Mouse (Mus musculus): ENCODE results near the gene Tiam1. TPM values are rescaled to one million over a fixed set of nuclear protein-coding genes. Genes with fewer than 3 reads are reported as not detected.

Tiam1 gene
- polyA plus RNA-seq, 2 experiments = 1.6 to 4.2 TPM

GRCm38 (mm10) chr16:89747864-89748263 is 395.7 kb downstream of the Tiam1 start:
- Histone ChIP-seq H3K4me1 (replicated peaks; ENCODE audit: control insufficient read depth in 2 of 2, insufficient read depth in 2 of 2, low read length in 1 of 2) (no peaks in the 10 kb centered on the region), H3K4me2 (ENCODE audit: low read depth) (no peak overlapping the region), H3K9ac (replicated peaks) (no peak overlapping the region), H3K36me3 (replicated peaks; ENCODE audit: control insufficient read depth, insufficient read depth, low read depth) (no peaks in the 10 kb centered on the region), H3K27ac (no peak overlapping the region), H3K4me3 (ENCODE audit: insufficient read depth in 1 of 2, low read depth in 2 of 2, low read length in 2 of 2) (no peak overlapping the region), H3K9me3 (ENCODE audit: control insufficient read depth, low read length) (no peaks in the 10 kb centered on the region), H3K27me3 (ENCODE audit: control insufficient read depth, insufficient read depth, low read length) (no peaks in the 10 kb centered on the region)
- TF ChIP-seq EP300 (IDR thresholded peaks at IDR 0.05; ENCODE audit: low read depth) (no peak), CTCF (IDR thresholded peaks at IDR 0.05; ENCODE audit: low read depth) (no peak)
- WGBS (ENCODE audit: insufficient replicate concordance) = 29% methylated on average over 2 of the region's 2 CpGs
- ATAC-seq (ENCODE audit: insufficient read depth) (no peak), DNase-seq (ENCODE audit: low read depth in 3 of 3, low spot score in 3 of 3) (no peak)

GRCm38 (mm10) chr16:89739559-89739958 is 404.0 kb downstream of the Tiam1 start:
- no peak overlapping the region for H3K4me3 ChIP-seq (ENCODE audit: insufficient read depth in 1 of 2, low read depth in 2 of 2, low read length in 2 of 2)
- DNase-seq (ENCODE audit: low read depth in 3 of 3, low spot score in 3 of 3) (no peak), ATAC-seq (ENCODE audit: insufficient read depth) (no peak)
- H3K9ac ChIP-seq (replicated peaks) = no peak overlapping the region
- no peak for TF ChIP-seq EP300 (IDR thresholded peaks at IDR 0.05; ENCODE audit: low read depth)
- no peak for TF ChIP-seq CTCF (IDR thresholded peaks at IDR 0.05; ENCODE audit: low read depth)
- H3K9me3 ChIP-seq (ENCODE audit: control insufficient read depth, low read length) = no peaks in the 10 kb centered on the region
- no peaks in the 10 kb centered on the region for H3K4me1 ChIP-seq (replicated peaks; ENCODE audit: control insufficient read depth in 2 of 2, insufficient read depth in 2 of 2, low read length in 1 of 2)
- no peak overlapping the region for H3K4me2 ChIP-seq (ENCODE audit: low read depth)
- no peak overlapping the region for H3K27ac ChIP-seq
- no peaks in the 10 kb centered on the region for H3K27me3 ChIP-seq (ENCODE audit: control insufficient read depth, insufficient read depth, low read length)
- 45% methylated on average over 2 of the region's 2 CpGs for WGBS (ENCODE audit: insufficient replicate concordance)
- H3K36me3 ChIP-seq (replicated peaks; ENCODE audit: control insufficient read depth, insufficient read depth, low read depth) = no peaks in the 10 kb centered on the region

DNA sequence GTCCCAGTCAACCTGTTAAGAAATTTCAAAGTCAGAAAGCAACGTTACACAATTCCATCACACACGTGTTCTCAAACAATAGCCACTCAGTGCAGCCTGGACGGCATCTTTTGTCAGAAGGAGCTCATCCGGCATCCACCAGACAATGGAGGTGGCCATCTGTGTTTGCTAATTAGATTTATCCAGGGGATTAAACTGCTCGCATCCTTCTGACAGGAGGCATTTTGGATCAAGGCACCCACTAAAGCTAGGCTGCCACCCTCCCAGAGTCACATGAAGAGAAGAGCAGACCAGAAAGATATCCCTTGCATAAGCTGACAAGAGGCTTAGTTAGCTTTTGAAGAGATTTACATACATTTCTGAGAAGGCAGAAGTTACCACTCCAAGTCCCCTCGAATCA is 404.6 kb downstream of the Tiam1 start:
- DNase-seq (ENCODE audit: low read depth in 3 of 3, low spot score in 3 of 3) = no peak
- Histone ChIP-seq H3K4me2 (ENCODE audit: low read depth) (no peak overlapping the region), H3K27ac (no peak overlapping the region), H3K9ac (replicated peaks) (no peak overlapping the region), H3K4me3 (ENCODE audit: insufficient read depth in 1 of 2, low read depth in 2 of 2, low read length in 2 of 2) (no peak overlapping the region), H3K9me3 (ENCODE audit: control insufficient read depth, low read length) (no peaks in the 10 kb centered on the region), H3K4me1 (replicated peaks; ENCODE audit: control insufficient read depth in 2 of 2, insufficient read depth in 2 of 2, low read length in 1 of 2) (no peaks in the 10 kb centered on the region), H3K27me3 (ENCODE audit: control insufficient read depth, insufficient read depth, low read length) (no peaks in the 10 kb centered on the region), H3K36me3 (replicated peaks; ENCODE audit: control insufficient read depth, insufficient read depth, low read depth) (no peaks in the 10 kb centered on the region)
- TF ChIP-seq CTCF (IDR thresholded peaks at IDR 0.05; ENCODE audit: low read depth) (no peak), EP300 (IDR thresholded peaks at IDR 0.05; ENCODE audit: low read depth) (no peak)
- 45% methylated on average over 6 of the region's 6 CpGs for WGBS (ENCODE audit: insufficient replicate concordance)
- ATAC-seq (ENCODE audit: insufficient read depth) = no peak

Other genes starting within 250 kb of the Tiam1 start
- 623 and 753 TPM in 2 replicates for gene Sod1, start 77.0 kb upstream of the Tiam1 start, polyA plus RNA-seq (2012; rRNA removed)
- 1,393 and 1,455 TPM in 2 replicates for gene Sod1, start 77.0 kb upstream of the Tiam1 start, polyA plus RNA-seq (2014; fragmentation: Nextera tagmentation; extraction: Ambion mirVana)
- 21.8 and 23.5 TPM in 2 replicates for gene Scaf4, start 140.7 kb upstream of the Tiam1 start, polyA plus RNA-seq (2012; rRNA removed)
- gene Scaf4, start 140.7 kb upstream of the Tiam1 start, polyA plus RNA-seq (2014; fragmentation: Nextera tagmentation; extraction: Ambion mirVana) = 9.0 and 10.1 TPM in 2 replicates
- 0.79 and 0.88 TPM in 2 replicates for gene Hunk, start 242.2 kb upstream of the Tiam1 start, polyA plus RNA-seq (2012; rRNA removed)
- gene Hunk, start 242.2 kb upstream of the Tiam1 start, polyA plus RNA-seq (2014; fragmentation: Nextera tagmentation; extraction: Ambion mirVana) = 0.75 and 0.80 TPM in 2 replicates

Data from liver, embryonic 14.5 days (tissue).